Mouse (Mus musculus) midbrain, embryonic 16.5 days (tissue): ENCODE results near the gene Speer3. TPM values are rescaled to one million over a fixed set of nuclear protein-coding genes. Genes with fewer than 3 reads are reported as not detected.
"Not testable (repeated sequence)": the region's sequence is repeated elsewhere in the genome, so short reads cannot be mapped to it uniquely, and the experiment has no call there.

ENCODE experiments used
- ATAC-seq: fragments of 200-750 bp; cut with Nextera tagmentation; 2 replicates; pipeline ENCODE4 v1.8.0; 2017; ENCODE audit warnings: moderate TSS enrichment
- H3K27ac ChIP-seq: fragments of 300-500 bp; sonication (generic); 2 replicates; pipeline ENCODE4 v1.5.1; 2014; ENCODE audit warnings: mild to moderate bottlenecking, low read length, mixed read lengths
- H3K27me3 ChIP-seq: fragments of 300-500 bp; sonication (generic); 2 replicates; pipeline ENCODE4 v1.6.1; 2014; ENCODE audit warnings: low read depth, low read length, mixed read lengths; ENCODE audit not compliant: control insufficient read depth, insufficient read depth
- H3K36me3 ChIP-seq: fragments of 300-500 bp; sonication (generic); 2 replicates; pipeline ENCODE4 v1.6.1; 2014; ENCODE audit warnings: mild to moderate bottlenecking, low read length, moderate library complexity, mixed read lengths; ENCODE audit not compliant: control insufficient read depth, insufficient read depth
- H3K4me1 ChIP-seq: fragments of 300-500 bp; sonication (generic); 2 replicates; pipeline ENCODE4 v1.6.1; 2014; ENCODE audit warnings: mild to moderate bottlenecking, low read length, mixed read lengths; ENCODE audit not compliant: control insufficient read depth, insufficient read depth
- H3K4me2 ChIP-seq: fragments of 300-500 bp; sonication (generic); 2 replicates; pipeline ENCODE4 v1.6.1; 2014; ENCODE audit warnings: mild to moderate bottlenecking, low read length, mixed read lengths
- H3K4me3 ChIP-seq: fragments of 300-500 bp; sonication (generic); 2 replicates; pipeline ENCODE4 v1.5.1; 2014; ENCODE audit warnings: low read depth, mild to moderate bottlenecking, low read length, moderate library complexity, mixed read lengths
- H3K9ac ChIP-seq: fragments of 300-500 bp; sonication (generic); 2 replicates; pipeline ENCODE4 v1.6.1; 2014; ENCODE audit warnings: low read depth, low read length, mixed read lengths
- H3K9me3 ChIP-seq: fragments of 300-500 bp; sonication (generic); replicated peaks from 2 replicates; pipeline ENCODE4 v1.6.1; 2014; ENCODE audit warnings: mild to moderate bottlenecking, low read length, mixed read lengths; ENCODE audit not compliant: control insufficient read depth, poor library complexity, severe bottlenecking
- WGBS: fragments of 180-500 bp; shearing (Covaris S2); extraction: QIAGEN DNeasy Blood & Tissue Kit; methylation state at CpG from one replicate; pipeline ENCODE4 v1.1.7; 2014; 5-methylcytosine and 5-hydroxymethylcytosine counted together
- polyA plus RNA-seq: library from polyadenylated mRNA; unstranded; fragments of >200 nt; fragmentation: Nextera tagmentation; extraction: Ambion mirVana; gene quantifications from 2 replicates; pipeline ENCODE4 v1.2.1, GENCODE M21; 2015

Gene Speer3
- polyA plus RNA-seq: not detected in 2 replicates

- 90% methylated on average over 1 of the region's 1 CpGs for WGBS
- no peaks in the 10 kb centered on the region for H3K27me3 ChIP-seq
- no peak for ATAC-seq
- H3K9me3 ChIP-seq: no peaks in the 10 kb centered on the region
- no peak within 1 kb of the TSS for H3K9ac ChIP-seq
- H3K27ac ChIP-seq: no peak within 1 kb of the TSS
- no peak within 1 kb of the TSS for H3K4me2 ChIP-seq
- no peaks in the 10 kb centered on the region for H3K4me1 ChIP-seq
- no peaks in the 10 kb centered on the region for H3K36me3 ChIP-seq
- H3K4me3 ChIP-seq: no peak within 1 kb of the TSS
Observed at GRCm38 (mm10) chr5:13791319-13791718, at the start of gene Speer3. Gene Speer3, plus strand, starts transcription at chr5:13791619.

GRCm38 (mm10) chr5:13810496-13810895, 19.1 kb downstream of the Speer3 start:
- H3K27ac ChIP-seq, H3K9ac ChIP-seq, ATAC-seq, H3K36me3 ChIP-seq, H3K27me3 ChIP-seq, H3K4me1 ChIP-seq, H3K4me3 ChIP-seq, H3K4me2 ChIP-seq, H3K9me3 ChIP-seq: not testable (repeated sequence)
- WGBS: 58% methylated on average over 2 of the region's 2 CpGs

GRCm38 (mm10) chr5:13825108-13825507, 33.7 kb downstream of the Speer3 start:
- Histone ChIP-seq H3K36me3 (no peaks in the 10 kb centered on the region), H3K27ac (no peak overlapping the region), H3K4me1 (no peaks in the 10 kb centered on the region), H3K4me3 (no peak overlapping the region), H3K27me3 (no peaks in the 10 kb centered on the region), H3K9me3 (no peaks in the 10 kb centered on the region), H3K4me2 (no peak overlapping the region), H3K9ac (no peak overlapping the region)
- ATAC-seq: no peak

GRCm38 (mm10) chr5:13826708-13827107, 35.3 kb downstream of the Speer3 start:
- Histone ChIP-seq H3K36me3 (no peaks in the 10 kb centered on the region), H3K9me3 (no peaks in the 10 kb centered on the region), H3K27me3 (no peaks in the 10 kb centered on the region), H3K27ac (no peak overlapping the region), H3K4me2 (no peak overlapping the region), H3K4me3 (no peak overlapping the region), H3K4me1 (no peaks in the 10 kb centered on the region), H3K9ac (no peak overlapping the region)
- ATAC-seq: no peak

GRCm38 (mm10) chr5:13844317-13844716, 52.9 kb downstream of the Speer3 start:
- H3K27ac ChIP-seq: no peak overlapping the region
- no peak overlapping the region for H3K4me3 ChIP-seq
- H3K4me2 ChIP-seq: no peak overlapping the region

More at GRCm38 (mm10) chr5:13844317-13844716, 52.9 kb downstream of the Speer3 start:
- no peak overlapping the region for H3K9ac ChIP-seq
- H3K27me3 ChIP-seq: no peaks in the 10 kb centered on the region
- H3K36me3 ChIP-seq: no peaks in the 10 kb centered on the region
- no peak for ATAC-seq
- no peaks in the 10 kb centered on the region for H3K4me1 ChIP-seq
- no peaks in the 10 kb centered on the region for H3K9me3 ChIP-seq

Other genes starting within 250 kb of the Speer3 start
- 3.4 and 4.1 TPM in 2 replicates for gene Sema3e, start 233.7 kb downstream of the Speer3 start, polyA plus RNA-seq